Mouse (Mus musculus) hindbrain, embryonic 11.5 days (tissue): ENCODE measurements around the gene Ttc4. TPM values are rescaled to one million over a fixed set of nuclear protein-coding genes. Genes with fewer than 3 reads are reported as not detected.

ENCODE experiments used
- ATAC-seq: fragments of 200-750 bp; cut with Nextera tagmentation; 2 replicates; pipeline ENCODE4 v1.8.0; 2017; ENCODE audit warnings: mild to moderate bottlenecking, moderate TSS enrichment, moderate library complexity; ENCODE audit not compliant: low FRiP score
- DNase-seq: peaks from one replicate; pipeline ENCODE4 v3.0.0-alpha.2; 2015; ENCODE audit warnings: low spot score
- H3K27ac ChIP-seq: fragments of 300-500 bp; sonication (generic); 2 replicates; pipeline ENCODE4 v1.5.1; 2014; ENCODE audit warnings: mild to moderate bottlenecking, low read depth, low read length
- H3K27me3 ChIP-seq: fragments of 300-500 bp; sonication (generic); 2 replicates; pipeline ENCODE4 v1.6.1; 2014; ENCODE audit warnings: mild to moderate bottlenecking, low read length, moderate library complexity, mixed read lengths; ENCODE audit not compliant: control insufficient read depth, insufficient read depth
- H3K36me3 ChIP-seq: fragments of 300-500 bp; sonication (generic); 2 replicates; pipeline ENCODE4 v1.6.1; 2014; ENCODE audit warnings: mild to moderate bottlenecking, low read length, moderate library complexity, mixed read lengths; ENCODE audit not compliant: control insufficient read depth, insufficient read depth
- H3K4me1 ChIP-seq: fragments of 300-500 bp; sonication (generic); replicated peaks from 2 replicates; pipeline ENCODE4 v1.6.1; 2014; ENCODE audit warnings: low read length, mixed read lengths; ENCODE audit not compliant: control insufficient read depth, insufficient read depth
- H3K4me2 ChIP-seq: fragments of 300-500 bp; sonication (generic); replicated peaks from 2 replicates; pipeline ENCODE4 v1.6.1; 2014; ENCODE audit warnings: mild to moderate bottlenecking, low read depth, low read length
- H3K4me3 ChIP-seq: fragments of 300-500 bp; sonication (generic); 2 replicates; pipeline ENCODE4 v1.5.1; 2014; ENCODE audit warnings: low read depth, low read length
- H3K9ac ChIP-seq: fragments of 300-500 bp; sonication (generic); 2 replicates; pipeline ENCODE4 v1.6.1; 2014; ENCODE audit warnings: low read depth, low read length
- H3K9me3 ChIP-seq: fragments of 300-500 bp; sonication (generic); 2 replicates; pipeline ENCODE4 v1.6.1; 2016; ENCODE audit warnings: low read length; ENCODE audit not compliant: control insufficient read depth
- WGBS: fragments of 180-500 bp; shearing (Covaris S2); extraction: QIAGEN DNeasy Blood & Tissue Kit; methylation state at CpG from one replicate; pipeline ENCODE4 v1.1.7; 2014; 5-methylcytosine and 5-hydroxymethylcytosine counted together
- polyA plus RNA-seq: library from polyadenylated mRNA; unstranded; fragments of >200 nt; fragmentation: Nextera tagmentation; extraction: Ambion mirVana; gene quantifications from 2 replicates; pipeline ENCODE4 v1.2.1, GENCODE M21; 2014

The Ttc4 gene
- polyA plus RNA-seq, 1 experiment from 2014 or later: 78.5 TPM

GRCm38 (mm10) chr4:106664697-106665096 is 14.0 kb downstream of the Ttc4 start:
- no peaks in the 10 kb centered on the region for H3K9me3 ChIP-seq
- no peak overlapping the region for H3K9ac ChIP-seq
- ATAC-seq (no peak), DNase-seq (no peak)
- H3K36me3 ChIP-seq: peaks cover 21% of the 10 kb centered on the region
- no peak overlapping the region for H3K4me3 ChIP-seq
- no peak overlapping the region for H3K27ac ChIP-seq
- H3K4me1 ChIP-seq: no peaks in the 10 kb centered on the region
- H3K27me3 ChIP-seq: no peaks in the 10 kb centered on the region
- 92% methylated on average over 6 of the region's 6 CpGs for WGBS
- no peak overlapping the region for H3K4me2 ChIP-seq

GRCm38 (mm10) chr4:106663956-106664470 is 14.7 kb downstream of the Ttc4 start:
- 90% methylated on average over 5 of the region's 5 CpGs for WGBS
- no peak for ATAC-seq

GRCm38 (mm10) chr4:106655681-106656080 is 23.1 kb downstream of the Ttc4 start:
- H3K27ac ChIP-seq: no peak overlapping the region
- no peak overlapping the region for H3K9ac ChIP-seq
- DNase-seq (no peak), ATAC-seq (no peak)
- H3K4me3 ChIP-seq: no peak overlapping the region
- peaks cover 4% of the 10 kb centered on the region; the same call in 1 of the 2 replicates for H3K4me1 ChIP-seq
- no peaks in the 10 kb centered on the region for H3K27me3 ChIP-seq
- 94% methylated on average over 10 of the region's 10 CpGs for WGBS
- H3K4me2 ChIP-seq: no peak overlapping the region
- H3K9me3 ChIP-seq: no peaks in the 10 kb centered on the region
- 0 out of 2 replicates have a peak, but pooled peaks cover 7% of the 10 kb centered on the region for H3K36me3 ChIP-seq

More at GRCm38 (mm10) chr4:106663956-106664470, 14.7 kb downstream of the Ttc4 start:
- Histone ChIP-seq H3K9ac (no peak overlapping the region), H3K9me3 (no peaks in the 10 kb centered on the region), H3K4me1 (no peaks in the 10 kb centered on the region), H3K4me2 (no peak overlapping the region), H3K27me3 (no peaks in the 10 kb centered on the region), H3K27ac (no peak overlapping the region), H3K36me3 (peaks cover 19% of the 10 kb centered on the region; the same call in 1 of the 2 replicates), H3K4me3 (no peak overlapping the region)
- DNase-seq: no peak

GRCm38 (mm10) chr4:106653051-106653450 is 25.7 kb downstream of the Ttc4 start:
- H3K27ac ChIP-seq: no peak overlapping the region
- no peaks in the 10 kb centered on the region for H3K27me3 ChIP-seq
- DNase-seq: no peak
- H3K4me3 ChIP-seq: no peak overlapping the region
- H3K9ac ChIP-seq: no peak overlapping the region
- no peak for ATAC-seq
- 0 out of 2 replicates have a peak, but pooled peaks cover 3% of the 10 kb centered on the region for H3K36me3 ChIP-seq
- H3K4me2 ChIP-seq: no peak overlapping the region
- peaks cover 4% of the 10 kb centered on the region; the same call in 1 of the 2 replicates for H3K4me1 ChIP-seq
- no peaks in the 10 kb centered on the region for H3K9me3 ChIP-seq
- WGBS: 95% methylated on average over 15 of the region's 15 CpGs

GRCm38 (mm10) chr4:106652546-106652945 is 26.2 kb downstream of the Ttc4 start:
- Histone ChIP-seq H3K4me1 (peaks cover 4% of the 10 kb centered on the region; the same call in 1 of the 2 replicates), H3K4me2 (no peak overlapping the region), H3K27me3 (no peaks in the 10 kb centered on the region), H3K9ac (no peak overlapping the region), H3K27ac (no peak overlapping the region), H3K9me3 (no peaks in the 10 kb centered on the region), H3K36me3 (0 out of 2 replicates have a peak, but pooled peaks cover 3% of the 10 kb centered on the region), H3K4me3 (no peak overlapping the region)
- 90% methylated on average over 3 of the region's 3 CpGs for WGBS
- DNase-seq (no peak), ATAC-seq (no peak)

GRCm38 (mm10) chr4:106650833-106651527 is 27.8 kb downstream of the Ttc4 start, which contains the start of gene Pars2:
Gene Pars2 (plus strand): TSS chr4:106651069.
- DNase-seq (peak; percentile 98), ATAC-seq (peak; percentile 94)
- Histone ChIP-seq H3K36me3 (0 out of 2 replicates have a peak, but pooled peaks cover 3% of the 10 kb centered on the region), H3K27ac (0 out of 2 replicates have a peak within 1 kb of the TSS, but pooled peaks have one; percentile 3), H3K4me1 (peaks cover 4% of the 10 kb centered on the region; the same call in 1 of the 2 replicates), H3K4me2 (peak within 1 kb of the TSS; percentile 86), H3K4me3 (peak within 1 kb of the TSS; percentile 53), H3K9me3 (no peaks in the 10 kb centered on the region), H3K9ac (peak within 1 kb of the TSS; percentile 62), H3K27me3 (no peaks in the 10 kb centered on the region)
- 4% methylated on average over 40 of the region's 40 CpGs for WGBS

- no peaks in the 10 kb centered on the region for H3K27me3 ChIP-seq
- DNase-seq (no peak), ATAC-seq (no peak)
- no peaks in the 10 kb centered on the region for H3K36me3 ChIP-seq
- H3K9me3 ChIP-seq: no peaks in the 10 kb centered on the region
- 83% methylated on average over 6 of the region's 6 CpGs for WGBS
- no peak overlapping the region for H3K9ac ChIP-seq
- H3K4me1 ChIP-seq: peaks cover 4% of the 10 kb centered on the region; the same call in 1 of the 2 replicates
- H3K27ac ChIP-seq: no peak overlapping the region
- H3K4me3 ChIP-seq: no peak overlapping the region
- no peak overlapping the region for H3K4me2 ChIP-seq
Measured at GRCm38 (mm10) chr4:106647137-106647536, 31.6 kb downstream of the Ttc4 start.

GRCm38 (mm10) chr4:106645797-106646196 is 32.9 kb downstream of the Ttc4 start:
- Histone ChIP-seq H3K36me3 (no peaks in the 10 kb centered on the region), H3K9ac (no peak overlapping the region), H3K9me3 (no peaks in the 10 kb centered on the region), H3K27me3 (no peaks in the 10 kb centered on the region), H3K27ac (no peak overlapping the region), H3K4me2 (no peak overlapping the region), H3K4me1 (no peaks in the 10 kb centered on the region), H3K4me3 (no peak overlapping the region)
- no peak for DNase-seq
- WGBS: 81% methylated on average over 5 of the region's 5 CpGs
- ATAC-seq: no peak

- Histone ChIP-seq H3K9me3 (no peaks in the 10 kb centered on the region), H3K4me3 (no peak overlapping the region), H3K4me1 (no peaks in the 10 kb centered on the region), H3K4me2 (no peak overlapping the region), H3K9ac (no peak overlapping the region), H3K27ac (no peak overlapping the region), H3K27me3 (no peaks in the 10 kb centered on the region), H3K36me3 (no peaks in the 10 kb centered on the region)
- ATAC-seq: no peak
- no peak for DNase-seq
- whole genome bisulfite sequencing: 74% methylated on average over 6 of the region's 6 CpGs
Measured at GRCm38 (mm10) chr4:106644218-106644610, 34.5 kb downstream of the Ttc4 start.
